Mouse (Mus musculus) bone marrow, adult 2 months (tissue): Measurements from ENCODE around the gene Rspry1.

Experiments used
- CTCF ChIP-seq: fragments of 200-500 bp; IDR thresholded peaks from 2 replicates; pipeline ENCODE4 v1.5.1; 2011; ENCODE audit warnings: low read length, control low read depth; ENCODE audit not compliant: control insufficient read depth, insufficient read depth
- POLR2A ChIP-seq: fragments of 200-500 bp; IDR thresholded peaks from 2 replicates; pipeline ENCODE4 v1.6.1; 2011; ENCODE audit warnings: low read depth, mild to moderate bottlenecking, control low read depth, low read length, borderline replicate concordance; ENCODE audit not compliant: control insufficient read depth

GRCm38 (mm10) chr8:94660418-94660817 lies 58.7 kb downstream of the Rspry1 start:
- TF ChIP-seq CTCF (no peak), POLR2A (no peak)
